Mouse (Mus musculus): ENCODE measurements around the gene Mcts1. TPM values are rescaled to one million over a fixed set of nuclear protein-coding genes. Genes with fewer than 3 reads are reported as not detected.
A peak's percentile ranks its signal among the peaks of the same experiment; 100 is the strongest.

Gene Mcts1
- 167 and 185 TPM in 2 replicates for polyA plus RNA-seq (2015; fragmentation: Nextera tagmentation; extraction: Ambion mirVana)

- peak; percentile 85 for DNase-seq (ENCODE audit: low spot score)
Observed at GRCm38 (mm10) chrX:38600177-38600994, at the start of gene Mcts1. Gene Mcts1, plus strand, starts transcription at chrX:38600578.

GRCm38 (mm10) chrX:38553255-38553654, 47.1 kb upstream of the Mcts1 start:
- no peak for DNase-seq (ENCODE audit: low spot score)

GRCm38 (mm10) chrX:38563941-38564541, 36.3 kb upstream of the Mcts1 start:
- peak; percentile 3 for DNase-seq (ENCODE audit: low spot score)

GRCm38 (mm10) chrX:38564542-38565175, 35.7 kb upstream of the Mcts1 start:
- DNase-seq (ENCODE audit: low spot score): peak; percentile 73

- no peak for DNase-seq (ENCODE audit: low spot score)
Observed at GRCm38 (mm10) chrX:38565176-38565542, 35.2 kb upstream of the Mcts1 start.

DNA sequence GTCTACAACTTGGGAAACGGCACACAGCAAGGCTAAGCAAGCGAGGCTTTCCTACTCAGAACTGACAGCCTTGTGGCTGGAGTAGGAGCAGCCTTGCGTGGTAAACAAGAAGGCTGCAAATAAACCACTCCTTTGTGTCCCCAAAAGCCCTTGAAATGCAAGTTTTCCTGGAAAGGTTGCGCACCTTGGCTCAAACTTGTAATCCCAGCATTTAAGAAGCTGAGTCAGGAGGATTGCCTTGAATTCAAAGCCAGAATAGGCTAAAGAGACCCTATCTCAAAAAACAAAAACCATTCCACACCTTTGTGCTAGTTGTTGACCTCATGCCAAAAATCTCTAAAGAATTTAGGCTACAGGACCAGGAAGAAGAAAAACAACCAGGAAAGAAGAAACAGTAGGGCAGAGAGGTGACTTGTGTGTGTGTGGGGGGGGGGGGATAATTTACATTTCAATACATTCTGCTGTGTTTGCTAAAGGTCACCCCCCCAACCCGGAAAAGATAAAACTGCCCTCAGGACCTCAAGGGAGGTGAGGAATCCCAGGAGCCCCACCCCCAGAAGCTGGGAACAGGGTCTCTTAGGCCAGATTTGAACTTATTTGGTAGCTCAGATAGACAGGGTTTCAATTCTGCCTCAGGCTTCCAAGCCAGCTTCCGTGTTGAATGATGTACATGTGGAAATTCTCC, 33.7 kb upstream of the Mcts1 start:
- DNase-seq (ENCODE audit: low spot score): no peak

DNA sequence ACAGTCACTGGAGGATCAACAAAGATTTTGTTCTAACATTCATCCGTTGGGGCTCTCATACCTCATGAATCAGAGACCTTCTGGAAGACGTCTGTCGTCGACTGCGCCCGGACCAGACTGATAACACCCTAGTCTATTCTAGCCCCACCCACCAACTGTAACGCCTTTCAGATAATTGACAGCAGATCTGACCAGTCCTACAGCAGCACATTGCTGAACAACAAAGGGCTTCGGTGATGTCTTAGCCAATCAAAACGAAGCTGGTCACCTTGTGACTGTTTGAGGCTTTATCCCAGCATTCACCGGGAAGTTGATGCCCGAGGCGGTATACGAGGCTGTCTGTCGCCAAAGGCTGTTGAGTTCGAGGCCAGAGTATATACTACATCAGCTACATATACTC, 24.3 kb upstream of the Mcts1 start, which contains the start of gene Cul4b:
TSS of gene Cul4b (minus strand) at position 119 of the 400 bp plus-strand sequence.
- no peak for DNase-seq (ENCODE audit: low spot score)

GRCm38 (mm10) chrX:38581140-38581539, 19.2 kb upstream of the Mcts1 start:
- no peak for DNase-seq (ENCODE audit: low spot score)

DNA sequence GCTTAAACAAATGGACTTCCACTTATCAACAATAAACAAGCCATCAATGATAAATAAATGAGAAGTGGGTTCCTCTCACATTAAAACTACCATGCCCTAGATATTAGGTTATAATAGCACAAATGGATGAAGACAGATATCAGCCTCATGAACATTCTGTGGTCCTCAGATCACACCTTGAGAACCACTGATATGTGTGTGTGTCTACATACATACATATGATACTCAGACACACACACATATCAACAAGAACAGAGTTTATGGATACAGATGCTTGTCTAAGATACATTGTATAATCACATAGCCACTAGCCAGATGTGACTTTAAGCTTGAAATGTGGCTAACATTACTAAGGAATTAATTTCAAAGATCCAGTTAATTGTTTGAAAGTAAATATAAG, 17.1 kb upstream of the Mcts1 start:
- DNase-seq (ENCODE audit: low spot score): no peak

DNA sequence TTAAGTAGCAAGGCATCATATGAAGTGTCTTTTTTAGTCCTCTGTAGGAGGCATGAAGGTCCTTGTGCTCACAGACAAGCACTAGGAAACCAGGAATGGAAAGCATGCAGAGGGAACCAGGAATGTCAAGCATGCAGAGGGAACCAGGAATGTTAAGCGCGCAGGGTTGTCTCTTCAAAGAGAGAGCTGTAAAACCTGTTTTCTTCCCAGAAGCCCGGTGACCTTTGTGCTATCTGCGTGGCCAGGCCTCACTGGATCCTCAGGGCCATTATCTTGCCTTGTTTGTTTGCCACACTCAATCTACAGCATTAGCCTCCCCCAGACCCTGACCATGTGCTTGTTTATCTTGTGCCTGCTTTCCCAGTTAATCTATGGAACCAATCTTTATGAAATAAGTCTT, 10.6 kb upstream of the Mcts1 start:
- no peak for DNase-seq (ENCODE audit: low spot score)

DNA sequence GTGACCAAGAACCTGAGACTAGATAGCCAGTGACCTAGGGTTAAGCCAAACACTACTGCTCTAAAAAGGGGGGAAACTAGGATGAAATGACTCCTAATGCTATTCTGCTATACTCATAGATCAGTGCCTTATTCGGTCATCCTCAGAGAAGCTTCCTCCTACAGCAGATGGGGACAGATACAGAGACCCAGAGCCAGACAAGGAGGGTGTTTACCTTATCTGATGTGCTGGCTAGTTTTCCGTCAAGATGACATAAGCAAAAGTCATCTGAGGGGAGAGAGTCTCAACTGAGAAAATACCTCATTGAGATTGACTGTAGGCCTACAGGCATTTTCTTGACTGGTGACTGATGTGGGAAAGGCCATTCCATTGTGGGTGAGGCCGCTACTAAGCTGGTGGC, 8.6 kb upstream of the Mcts1 start:
- no peak for DNase-seq (ENCODE audit: low spot score)

DNA sequence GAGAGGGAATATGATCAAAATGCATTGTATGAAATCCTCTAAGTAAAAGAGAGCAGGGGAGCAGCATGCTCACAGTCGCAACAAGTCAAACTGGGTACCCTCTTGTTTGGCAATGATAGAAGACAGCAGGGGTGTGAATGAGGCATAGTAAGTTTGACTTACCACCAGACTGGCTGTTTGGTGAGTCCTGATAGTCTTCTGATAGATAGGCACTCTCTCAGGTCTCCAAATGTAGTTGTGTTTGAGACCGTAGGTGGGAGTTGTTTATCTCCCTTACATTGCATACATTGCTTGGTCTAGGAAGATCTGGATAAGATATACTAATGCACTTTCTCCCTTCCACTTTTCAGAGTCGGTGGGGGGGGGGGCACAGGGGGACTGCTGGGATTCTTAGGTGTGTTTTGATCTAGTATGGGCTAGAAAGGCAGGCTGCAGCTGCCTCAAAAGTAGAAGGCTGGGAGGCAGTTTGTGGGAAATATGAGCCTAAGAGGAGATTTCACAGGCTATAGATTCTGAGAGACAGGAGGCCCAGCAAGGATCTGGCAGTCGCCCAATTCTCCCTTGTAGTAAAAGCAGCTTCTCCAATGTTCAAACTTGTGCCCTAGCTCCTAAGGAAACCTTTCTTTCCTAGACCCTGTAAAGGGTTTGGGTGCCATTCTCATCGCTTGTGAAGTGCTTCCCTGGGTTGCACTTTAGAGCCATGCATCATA, 7.0 kb upstream of the Mcts1 start:
- DNase-seq (ENCODE audit: low spot score): no peak

- peak; percentile 29 for DNase-seq (ENCODE audit: low spot score)
Observed at GRCm38 (mm10) chrX:38600995-38601369, 604 bp downstream of the Mcts1 start.

DNA sequence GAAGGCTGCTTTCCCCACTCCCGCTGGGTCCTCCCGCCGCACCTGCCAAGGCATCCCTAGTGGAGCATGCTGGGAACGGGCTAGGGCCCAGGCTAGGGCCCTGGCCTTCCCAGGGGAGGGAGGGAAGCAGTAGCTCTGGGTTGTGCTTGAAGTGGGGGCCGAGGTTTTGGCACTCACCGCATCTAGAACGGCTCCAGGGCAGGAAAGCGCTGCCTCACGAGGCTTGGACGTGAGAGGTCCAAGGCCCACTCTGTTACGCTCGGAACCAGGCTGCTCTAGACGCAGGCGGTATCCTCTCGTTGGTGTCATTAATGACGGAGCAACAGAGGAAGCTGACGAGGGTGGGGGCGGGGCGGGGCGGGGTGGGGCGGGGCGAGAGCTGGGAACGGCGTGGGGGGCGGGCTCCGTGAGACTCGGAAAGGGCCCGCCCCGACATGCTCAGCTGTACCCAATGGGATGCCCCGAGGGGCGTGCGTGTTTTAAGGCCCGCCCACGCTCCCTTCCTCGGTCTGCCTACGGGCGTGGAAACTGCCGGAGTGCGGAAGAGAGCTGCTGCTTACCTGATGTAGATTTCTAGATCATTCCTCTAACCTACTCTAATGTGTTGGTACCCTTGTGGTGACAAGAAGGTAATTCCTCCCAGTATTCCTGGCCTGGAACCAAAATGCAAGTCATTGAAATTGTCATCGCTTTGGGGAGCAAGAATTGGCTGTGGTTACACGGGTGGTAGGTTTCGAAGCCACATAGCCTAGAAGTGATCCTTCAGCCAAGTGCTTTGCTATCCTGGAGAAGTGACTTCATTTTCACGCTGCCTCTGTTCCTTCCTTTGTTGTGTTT, 34.6 kb downstream of the Mcts1 start, which contains the start of gene C1galt1c1:
TSS of gene C1galt1c1 (minus strand) at position 287 of the 837 bp plus-strand sequence.
- peak; percentile 91 for DNase-seq (ENCODE audit: low spot score)

DNA sequence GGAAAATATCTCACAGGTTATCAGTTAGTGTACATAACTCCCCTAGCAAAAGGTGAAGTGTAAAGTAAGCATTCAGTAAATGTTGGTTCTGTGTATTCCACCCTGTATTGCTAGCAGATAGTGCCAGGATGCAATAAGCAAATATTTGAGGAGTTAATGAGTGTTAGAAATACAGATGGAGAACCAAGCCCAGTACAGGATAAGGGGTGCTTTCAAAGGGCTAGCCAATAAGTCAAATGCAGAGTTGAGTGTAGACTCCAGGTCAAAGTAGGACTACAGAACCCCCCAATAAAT, 35.2 kb downstream of the Mcts1 start:
- no peak for DNase-seq (ENCODE audit: low spot score)

DNA sequence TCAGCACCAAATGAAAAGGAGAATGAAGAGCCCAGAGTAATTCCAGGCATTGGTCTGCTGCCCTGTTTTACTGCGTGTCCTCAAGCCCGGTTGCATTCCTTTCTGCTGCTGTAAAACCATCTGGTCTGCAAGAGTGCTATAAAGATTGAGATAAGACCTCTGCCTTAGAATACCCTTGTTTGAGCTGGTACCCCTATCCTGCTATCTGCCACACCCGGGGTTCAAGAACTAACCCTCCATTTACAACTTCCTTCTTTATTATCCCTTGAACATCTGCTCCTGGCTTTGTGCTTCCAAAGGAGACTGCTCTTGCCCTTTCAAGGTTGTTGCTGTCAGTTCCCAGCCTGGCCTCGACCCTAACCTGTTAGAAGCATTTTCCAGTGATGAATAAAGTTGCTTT, 41.1 kb downstream of the Mcts1 start:
- DNase-seq (ENCODE audit: low spot score): no peak

GRCm38 (mm10) chrX:38642183-38642582, 41.8 kb downstream of the Mcts1 start:
- no peak for DNase-seq (ENCODE audit: low spot score)

DNA sequence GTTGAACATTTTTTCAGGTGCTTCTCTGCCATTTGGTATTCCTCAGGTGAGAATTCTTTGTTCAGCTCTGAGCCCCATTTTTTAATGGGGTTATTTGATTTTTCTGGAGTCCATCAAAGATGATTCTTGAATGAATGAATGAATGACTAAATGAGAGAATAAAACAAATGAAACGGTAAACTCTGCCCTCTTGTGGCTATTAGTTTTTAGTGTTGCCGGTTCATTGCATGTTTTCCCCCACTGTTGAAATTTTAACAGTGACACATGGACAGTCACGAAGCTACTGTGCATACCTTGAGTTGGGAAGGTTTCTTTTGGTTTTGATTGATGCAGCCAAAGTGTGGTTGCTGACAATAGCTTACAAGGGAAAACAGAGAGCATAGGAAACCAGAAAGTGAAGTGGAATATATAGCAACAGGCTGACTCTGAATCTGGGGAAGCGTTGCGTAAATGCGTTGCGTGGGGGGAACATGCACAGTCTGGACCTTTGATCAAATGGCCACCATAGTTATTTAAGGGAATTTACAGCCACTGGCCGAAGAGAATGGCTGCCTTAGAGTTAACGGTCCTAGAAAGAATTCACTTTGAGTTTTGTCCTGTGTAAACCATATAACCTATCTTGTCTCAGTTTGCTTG, 50.1 kb downstream of the Mcts1 start:
- DNase-seq (ENCODE audit: low spot score): no peak

- no peak for DNase-seq (ENCODE audit: low spot score)
Observed at GRCm38 (mm10) chrX:38651167-38651566, 50.8 kb downstream of the Mcts1 start.

DNA sequence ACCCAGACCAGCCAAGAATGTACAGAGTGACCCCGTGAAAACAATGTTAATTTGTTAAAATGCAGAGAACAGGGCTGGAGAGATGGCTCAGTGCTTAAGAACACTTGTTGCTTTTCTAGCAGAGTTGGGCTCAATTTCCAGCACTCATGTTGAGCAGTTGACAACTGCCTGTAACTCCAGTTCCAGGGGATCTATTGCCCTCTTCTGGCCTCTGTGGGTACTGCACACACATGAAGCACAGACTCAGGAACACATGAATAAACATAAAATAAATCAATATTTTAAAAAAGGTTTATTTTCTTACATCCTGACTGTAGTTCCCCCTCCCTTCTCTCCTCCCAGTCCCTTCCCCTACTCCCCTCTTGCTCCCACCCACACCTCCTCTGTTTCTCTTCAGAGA, 52.8 kb downstream of the Mcts1 start:
- no peak for DNase-seq (ENCODE audit: low spot score)
